Mouse (Mus musculus): Measurements from ENCODE around the gene Anks1b.

GRCm38 (mm10) chr10:90826939-90827338 is 953.6 kb downstream of the Anks1b start:
- TF ChIP-seq CTCF (IDR thresholded peaks at IDR 0.05; ENCODE audit: low read depth) (no peak), EP300 (optimal IDR thresholded peaks at IDR 0.05) (no peak)
